Mouse (Mus musculus) large intestine, adult 2 months (tissue): ENCODE measurements around the gene Slco4a1. TPM values are rescaled to one million over a fixed set of nuclear protein-coding genes. Genes with fewer than 3 reads are reported as not detected.

Source experiments
- DNase-seq: peaks from one replicate; pipeline ENCODE4 v3.0.0-alpha.2; 2012; ENCODE audit warnings: low read depth, low spot score
- WGBS: fragments of 180-500 bp; shearing (Covaris S2); methylation state at CpG from one replicate; pipeline ENCODE4 v1.1.7; 2018; 5-methylcytosine and 5-hydroxymethylcytosine counted together
- polyA plus RNA-seq: library from polyadenylated mRNA; depleted of rRNA; stranded (reverse); fragments of >200 nt; gene quantifications from 2 replicates; pipeline ENCODE4 v1.2.3, GENCODE M21; 2012; rRNA removed

The Slco4a1 gene
- polyA plus RNA-seq, 1 experiment: 12.0 TPM

- DNase-seq: no peak
These were observed 43.7 kb downstream of the Slco4a1 start, which contains the start of gene Ntsr1 for GRCm38 (mm10) chr2:180499741-180500140. TSS of gene Ntsr1 (plus strand) at chr2:180499976.

GRCm38 (mm10) chr2:180500726-180501125, 44.7 kb downstream of the Slco4a1 start:
- DNase-seq: no peak
- WGBS: 51% methylated on average over 13 of the region's 13 CpGs

More at GRCm38 (mm10) chr2:180499741-180500140, 43.7 kb downstream of the Slco4a1 start, which contains the start of gene Ntsr1:
- under 1% methylated on average over 30 of the region's 30 CpGs for WGBS

GRCm38 (mm10) chr2:180501217-180501967, 45.3 kb downstream of the Slco4a1 start:
- 47% methylated on average over 9 of the region's 9 CpGs for WGBS
- no peak for DNase-seq

GRCm38 (mm10) chr2:180506281-180506680, 50.2 kb downstream of the Slco4a1 start:
- WGBS: 82% methylated on average over 5 of the region's 5 CpGs
- no peak for DNase-seq

GRCm38 (mm10) chr2:180508455-180509115, 52.5 kb downstream of the Slco4a1 start:
- 80% methylated on average over 14 of the region's 14 CpGs for WGBS
- no peak for DNase-seq

- 62% methylated on average over 5 of the region's 5 CpGs for WGBS
- DNase-seq: no peak
These were observed 54.8 kb downstream of the Slco4a1 start for GRCm38 (mm10) chr2:180510867-180511266.

GRCm38 (mm10) chr2:180511875-180512661, 56.0 kb downstream of the Slco4a1 start:
- no peak for DNase-seq
- 43% methylated on average over 13 of the region's 13 CpGs for WGBS

GRCm38 (mm10) chr2:180513019-180513418, 57.0 kb downstream of the Slco4a1 start:
- 64% methylated on average over 3 of the region's 3 CpGs for WGBS
- DNase-seq: no peak

- 61% methylated on average over 4 of the region's 4 CpGs for WGBS
- DNase-seq: no peak
These were observed 57.8 kb downstream of the Slco4a1 start for GRCm38 (mm10) chr2:180513835-180514234.

- 76% methylated on average over 5 of the region's 5 CpGs for WGBS
- no peak for DNase-seq
These were observed 65.6 kb downstream of the Slco4a1 start for GRCm38 (mm10) chr2:180521437-180522221.

GRCm38 (mm10) chr2:180522825-180523224, 66.8 kb downstream of the Slco4a1 start:
- no peak for DNase-seq
- WGBS: 61% methylated on average over 4 of the region's 4 CpGs

Other genes starting within 250 kb of the Slco4a1 start
- 29.5 and 32.7 TPM in 2 replicates for gene Lama5, start 230.4 kb upstream of the Slco4a1 start, polyA plus RNA-seq
- 2,944 and 3,068 TPM in 2 replicates for gene Rps21, start 198.9 kb upstream of the Slco4a1 start, polyA plus RNA-seq
- gene Cables2, start 182.7 kb upstream of the Slco4a1 start, polyA plus RNA-seq: 30.4 and 33.1 TPM in 2 replicates
- gene Rbbp8nl, start 166.4 kb upstream of the Slco4a1 start, polyA plus RNA-seq: 1.5 TPM in 2 replicates
- gene Gata5, start 121.5 kb upstream of the Slco4a1 start, polyA plus RNA-seq: 47.8 and 62.6 TPM in 2 replicates
- gene Ntsr1, start 43.7 kb downstream of the Slco4a1 start, polyA plus RNA-seq: 0.72 and 0.92 TPM in 2 replicates
- gene Mrgbp, start 125.1 kb downstream of the Slco4a1 start, polyA plus RNA-seq: 17.7 and 19.0 TPM in 2 replicates
- 35.6 and 44.3 TPM in 2 replicates for gene Ogfr, start 133.0 kb downstream of the Slco4a1 start, polyA plus RNA-seq
- gene Col9a3, start 141.5 kb downstream of the Slco4a1 start, polyA plus RNA-seq: 0.33 and 1.3 TPM in 2 replicates
- not detected in 2 replicates for gene Tcfl5, start 186.5 kb downstream of the Slco4a1 start, polyA plus RNA-seq